Mouse (Mus musculus): ENCODE results near the gene Pkn1. TPM values are rescaled to one million over a fixed set of nuclear protein-coding genes. Genes with fewer than 3 reads are reported as not detected.

Pkn1 gene
- polyA plus RNA-seq, 1 experiment from 2014 or later, result 26.1 TPM

- ATAC-seq (ENCODE audit: low read depth) (no peak), DNase-seq (ENCODE audit: low spot score) (no peak)
- Histone ChIP-seq H3K4me3 (ENCODE audit: low read depth, low read length) (peak overlapping the region; percentile 96), H3K4me2 (ENCODE audit: low read depth, low read length) (peak overlapping the region; percentile 94), H3K27ac (replicated peaks; ENCODE audit: low read depth, low read length) (no peak overlapping the region), H3K9ac (ENCODE audit: low read depth, low read length) (no peak overlapping the region), H3K27me3 (replicated peaks; ENCODE audit: control insufficient read depth, insufficient read depth, low read length) (no peaks in the 10 kb centered on the region), H3K9me3 (ENCODE audit: control insufficient read depth, low read length) (no peaks in the 10 kb centered on the region), H3K36me3 (ENCODE audit: control insufficient read depth, insufficient read depth, low read length) (peaks cover 28% of the 10 kb centered on the region), H3K4me1 (ENCODE audit: control insufficient read depth, insufficient read depth, low read length) (peaks cover 6% of the 10 kb centered on the region)
- 67% methylated on average over 2 of the region's 2 CpGs for WGBS
Observed at GRCm38 (mm10) chr8:83716563-83716962, 17.6 kb upstream of the Pkn1 start.

GRCm38 (mm10) chr8:83715771-83716170 lies 16.8 kb upstream of the Pkn1 start:
- peak overlapping the region; percentile 94 for H3K4me2 ChIP-seq (ENCODE audit: low read depth, low read length)
- H3K9ac ChIP-seq (ENCODE audit: low read depth, low read length), result peak overlapping the region; percentile 90
- peaks cover 21% of the 10 kb centered on the region for H3K36me3 ChIP-seq (ENCODE audit: control insufficient read depth, insufficient read depth, low read length)
- ATAC-seq (ENCODE audit: low read depth) (no peak), DNase-seq (ENCODE audit: low spot score) (no peak)
- peak overlapping the region; percentile 96 for H3K4me3 ChIP-seq (ENCODE audit: low read depth, low read length)
- H3K27ac ChIP-seq (replicated peaks; ENCODE audit: low read depth, low read length), result peak overlapping the region; percentile 90; the same call in 1 of the 2 replicates
- peaks cover 6% of the 10 kb centered on the region for H3K4me1 ChIP-seq (ENCODE audit: control insufficient read depth, insufficient read depth, low read length)
- no peaks in the 10 kb centered on the region for H3K9me3 ChIP-seq (ENCODE audit: control insufficient read depth, low read length)
- H3K27me3 ChIP-seq (replicated peaks; ENCODE audit: control insufficient read depth, insufficient read depth, low read length), result no peaks in the 10 kb centered on the region
- WGBS, result 1% methylated on average over 17 of the region's 17 CpGs

GRCm38 (mm10) chr8:83715031-83715690 lies 16.2 kb upstream of the Pkn1 start, which contains the start of gene Ddx39:
Gene Ddx39 (plus strand): TSS chr8:83715177.
- H3K9me3 ChIP-seq (ENCODE audit: control insufficient read depth, low read length), result no peaks in the 10 kb centered on the region
- no peaks in the 10 kb centered on the region for H3K27me3 ChIP-seq (replicated peaks; ENCODE audit: control insufficient read depth, insufficient read depth, low read length)
- H3K27ac ChIP-seq (replicated peaks; ENCODE audit: low read depth, low read length), result peak within 1 kb of the TSS; percentile 90
- under 1% methylated on average over 39 of the region's 63 CpGs for WGBS
- H3K4me2 ChIP-seq (ENCODE audit: low read depth, low read length), result peak within 1 kb of the TSS; percentile 94
- ATAC-seq (ENCODE audit: low read depth) (peak; percentile 100), DNase-seq (ENCODE audit: low spot score) (peak; percentile 99)
- H3K9ac ChIP-seq (ENCODE audit: low read depth, low read length), result peak within 1 kb of the TSS; percentile 90
- H3K4me3 ChIP-seq (ENCODE audit: low read depth, low read length), result peak within 1 kb of the TSS; percentile 96
- H3K36me3 ChIP-seq (ENCODE audit: control insufficient read depth, insufficient read depth, low read length), result peaks cover 14% of the 10 kb centered on the region
- peaks cover 6% of the 10 kb centered on the region for H3K4me1 ChIP-seq (ENCODE audit: control insufficient read depth, insufficient read depth, low read length)

GRCm38 (mm10) chr8:83714676-83715030 lies 15.7 kb upstream of the Pkn1 start:
- peak overlapping the region; percentile 61; the same call in 1 of the 2 replicates for H3K27ac ChIP-seq (replicated peaks; ENCODE audit: low read depth, low read length)

GRCm38 (mm10) chr8:83707554-83707953 lies 8.6 kb upstream of the Pkn1 start:
- Histone ChIP-seq H3K4me2 (ENCODE audit: low read depth, low read length) (no peak overlapping the region), H3K4me3 (ENCODE audit: low read depth, low read length) (no peak overlapping the region), H3K4me1 (ENCODE audit: control insufficient read depth, insufficient read depth, low read length) (no peaks in the 10 kb centered on the region), H3K36me3 (ENCODE audit: control insufficient read depth, insufficient read depth, low read length) (no peaks in the 10 kb centered on the region), H3K27me3 (replicated peaks; ENCODE audit: control insufficient read depth, insufficient read depth, low read length) (no peaks in the 10 kb centered on the region), H3K9me3 (ENCODE audit: control insufficient read depth, low read length) (no peaks in the 10 kb centered on the region), H3K9ac (ENCODE audit: low read depth, low read length) (no peak overlapping the region), H3K27ac (replicated peaks; ENCODE audit: low read depth, low read length) (no peak overlapping the region)
- DNase-seq (ENCODE audit: low spot score) (no peak), ATAC-seq (ENCODE audit: low read depth) (no peak)
- WGBS, result 77% methylated on average over 8 of the region's 8 CpGs

More at GRCm38 (mm10) chr8:83714676-83715030, 15.7 kb upstream of the Pkn1 start:
- H3K36me3 ChIP-seq (ENCODE audit: control insufficient read depth, insufficient read depth, low read length), result peaks cover 9% of the 10 kb centered on the region; the same call in 1 of the 2 replicates
- WGBS, result 15% methylated on average over 8 of the region's 8 CpGs
- H3K4me1 ChIP-seq (ENCODE audit: control insufficient read depth, insufficient read depth, low read length), result peaks cover 6% of the 10 kb centered on the region
- H3K27me3 ChIP-seq (replicated peaks; ENCODE audit: control insufficient read depth, insufficient read depth, low read length), result no peaks in the 10 kb centered on the region
- no peaks in the 10 kb centered on the region for H3K9me3 ChIP-seq (ENCODE audit: control insufficient read depth, low read length)
- ATAC-seq (ENCODE audit: low read depth) (no peak), DNase-seq (ENCODE audit: low spot score) (no peak)
- peak overlapping the region; percentile 53 for H3K4me2 ChIP-seq (ENCODE audit: low read depth, low read length)
- peak overlapping the region; percentile 96 for H3K4me3 ChIP-seq (ENCODE audit: low read depth, low read length)
- no peak overlapping the region for H3K9ac ChIP-seq (ENCODE audit: low read depth, low read length)

- H3K9ac ChIP-seq (ENCODE audit: low read depth, low read length), result no peak overlapping the region
- ATAC-seq (ENCODE audit: low read depth) (no peak), DNase-seq (ENCODE audit: low spot score) (no peak)
- no peaks in the 10 kb centered on the region for H3K36me3 ChIP-seq (ENCODE audit: control insufficient read depth, insufficient read depth, low read length)
- H3K4me3 ChIP-seq (ENCODE audit: low read depth, low read length), result no peak overlapping the region
- H3K4me2 ChIP-seq (ENCODE audit: low read depth, low read length), result no peak overlapping the region
- no peaks in the 10 kb centered on the region for H3K9me3 ChIP-seq (ENCODE audit: control insufficient read depth, low read length)
- no peaks in the 10 kb centered on the region for H3K27me3 ChIP-seq (replicated peaks; ENCODE audit: control insufficient read depth, insufficient read depth, low read length)
- 75% methylated on average over 5 of the region's 5 CpGs for WGBS
- no peaks in the 10 kb centered on the region for H3K4me1 ChIP-seq (ENCODE audit: control insufficient read depth, insufficient read depth, low read length)
- no peak overlapping the region for H3K27ac ChIP-seq (replicated peaks; ENCODE audit: low read depth, low read length)
Observed at GRCm38 (mm10) chr8:83706411-83706810, 7.4 kb upstream of the Pkn1 start.

GRCm38 (mm10) chr8:83703426-83703825 lies 4.4 kb upstream of the Pkn1 start:
- no peak for DNase-seq (ENCODE audit: low spot score)
- H3K4me3 ChIP-seq (ENCODE audit: low read depth, low read length), result no peak overlapping the region
- no peak for ATAC-seq (ENCODE audit: low read depth)
- no peak overlapping the region for H3K9ac ChIP-seq (ENCODE audit: low read depth, low read length)
- H3K27ac ChIP-seq (replicated peaks; ENCODE audit: low read depth, low read length), result no peak overlapping the region
- H3K36me3 ChIP-seq (ENCODE audit: control insufficient read depth, insufficient read depth, low read length), result no peaks in the 10 kb centered on the region
- H3K4me1 ChIP-seq (ENCODE audit: control insufficient read depth, insufficient read depth, low read length), result peaks cover 10% of the 10 kb centered on the region
- WGBS, result 84% methylated on average over 4 of the region's 4 CpGs
- H3K27me3 ChIP-seq (replicated peaks; ENCODE audit: control insufficient read depth, insufficient read depth, low read length), result no peaks in the 10 kb centered on the region
- no peaks in the 10 kb centered on the region for H3K9me3 ChIP-seq (ENCODE audit: control insufficient read depth, low read length)
- H3K4me2 ChIP-seq (ENCODE audit: low read depth, low read length), result no peak overlapping the region

GRCm38 (mm10) chr8:83700423-83701085 lies 1.6 kb upstream of the Pkn1 start:
- ATAC-seq (ENCODE audit: low read depth) (no peak), DNase-seq (ENCODE audit: low spot score) (peak; percentile 13)
- Histone ChIP-seq H3K27me3 (replicated peaks; ENCODE audit: control insufficient read depth, insufficient read depth, low read length) (no peaks in the 10 kb centered on the region), H3K4me3 (ENCODE audit: low read depth, low read length) (no peak overlapping the region), H3K9me3 (ENCODE audit: control insufficient read depth, low read length) (no peaks in the 10 kb centered on the region), H3K9ac (ENCODE audit: low read depth, low read length) (no peak overlapping the region), H3K27ac (replicated peaks; ENCODE audit: low read depth, low read length) (no peak overlapping the region), H3K36me3 (ENCODE audit: control insufficient read depth, insufficient read depth, low read length) (no peaks in the 10 kb centered on the region), H3K4me2 (ENCODE audit: low read depth, low read length) (no peak overlapping the region), H3K4me1 (ENCODE audit: control insufficient read depth, insufficient read depth, low read length) (peaks cover 25% of the 10 kb centered on the region)
- 59% methylated on average over 9 of the region's 9 CpGs for WGBS

Measured in embryonic facial prominence, embryonic 14.5 days (tissue).